Mouse (Mus musculus) kidney, postnatal 0 days (tissue): Measurements from ENCODE around the gene Fzr1. TPM values are rescaled to one million over a fixed set of nuclear protein-coding genes. Genes with fewer than 3 reads are reported as not detected.
A peak's percentile ranks its signal among the peaks of the same experiment; 100 is the strongest.

Source experiments
- ATAC-seq: fragments of 200-750 bp; cut with Nextera tagmentation; replicated peaks from 2 replicates; pipeline ENCODE4 v1.8.0; 2017; ENCODE audit warnings: low read depth, moderate number of reproducible peaks, moderate TSS enrichment, moderate library complexity; ENCODE audit not compliant: low FRiP score
- DNase-seq: peaks from one replicate; pipeline ENCODE4 v3.0.0-alpha.2; 2016; ENCODE audit warnings: low spot score
- H3K27ac ChIP-seq: fragments of 300-500 bp; sonication (generic); 2 replicates; pipeline ENCODE4 v1.5.1; 2014; ENCODE audit warnings: mild to moderate bottlenecking
- H3K27me3 ChIP-seq: fragments of 300-500 bp; sonication (generic); 2 replicates; pipeline ENCODE4 v1.6.1; 2014; ENCODE audit warnings: low read length, mixed read lengths; ENCODE audit not compliant: insufficient read depth
- H3K36me3 ChIP-seq: fragments of 300-500 bp; sonication (generic); 2 replicates; pipeline ENCODE4 v1.6.1; 2014; ENCODE audit warnings: low read length, mixed read lengths; ENCODE audit not compliant: insufficient read depth
- H3K4me1 ChIP-seq: fragments of 300-500 bp; sonication (generic); replicated peaks from 2 replicates; pipeline ENCODE4 v1.6.1; 2014; ENCODE audit warnings: antibody characterized with exemption, low read length, mixed read lengths; ENCODE audit not compliant: insufficient read depth
- H3K4me2 ChIP-seq: fragments of 300-500 bp; sonication (generic); 2 replicates; pipeline ENCODE4 v1.6.1; 2014; ENCODE audit warnings: mild to moderate bottlenecking, low read length, moderate library complexity, mixed read lengths
- H3K4me3 ChIP-seq: fragments of 300-500 bp; sonication (generic); replicated peaks from 2 replicates; pipeline ENCODE4 v1.5.1; 2014; ENCODE audit warnings: low read depth, low read length
- H3K9ac ChIP-seq: fragments of 300-500 bp; sonication (generic); 2 replicates; pipeline ENCODE4 v1.6.1; 2014; ENCODE audit warnings: low read depth, low read length
- H3K9me3 ChIP-seq: fragments of 300-500 bp; sonication (generic); replicated peaks from 2 replicates; pipeline ENCODE4 v1.6.1; 2016; ENCODE audit warnings: low read length, inconsistent platforms, mixed read lengths
- CTCF ChIP-seq: IDR thresholded peaks from 2 replicates; pipeline ENCODE4 v1.5.1; 2016; ENCODE audit warnings: antibody characterized with exemption, low read depth, mild to moderate bottlenecking, moderate library complexity
- WGBS: fragments of 180-500 bp; shearing (Covaris S2); extraction: QIAGEN DNeasy Blood & Tissue Kit; methylation state at CpG from one replicate; pipeline ENCODE4 v1.1.7; 2014; 5-methylcytosine and 5-hydroxymethylcytosine counted together
- polyA plus RNA-seq: library from polyadenylated mRNA; unstranded; fragments of >200 nt; fragmentation: Nextera tagmentation; extraction: Ambion mirVana; gene quantifications from 2 replicates; pipeline ENCODE4 v1.2.1, GENCODE M21; 2015

The Fzr1 gene
- polyA plus RNA-seq, 1 experiment from 2014 or later: 70.6 TPM

- Histone ChIP-seq H3K36me3 (peaks cover 8% of the 10 kb centered on the region; the same call in 1 of the 2 replicates), H3K4me2 (peak overlapping the region; percentile 89), H3K27me3 (no peaks in the 10 kb centered on the region), H3K9me3 (no peaks in the 10 kb centered on the region), H3K9ac (peak overlapping the region; percentile 84; the same call in 1 of the 2 replicates), H3K4me1 (peaks cover 16% of the 10 kb centered on the region), H3K4me3 (peak overlapping the region; percentile 67; the same call in 1 of the 2 replicates), H3K27ac (peak overlapping the region; percentile 81)
- ATAC-seq: no peak
- no peak for TF ChIP-seq CTCF
- 6% methylated on average over 25 of the region's 25 CpGs for WGBS
- peak; percentile 69 for DNase-seq
These were observed 46.1 kb upstream of the Fzr1 start for GRCm38 (mm10) chr10:81424246-81425051.

- Histone ChIP-seq H3K4me2 (peak overlapping the region; percentile 89), H3K4me1 (peaks cover 21% of the 10 kb centered on the region), H3K9me3 (no peaks in the 10 kb centered on the region), H3K36me3 (peaks cover 15% of the 10 kb centered on the region; the same call in 1 of the 2 replicates), H3K9ac (no peak overlapping the region; the same call in 1 of the 2 replicates), H3K4me3 (peak overlapping the region; percentile 12; the same call in 1 of the 2 replicates), H3K27me3 (no peaks in the 10 kb centered on the region), H3K27ac (peak overlapping the region; percentile 81; the same call in 1 of the 2 replicates)
- no peak for TF ChIP-seq CTCF
- ATAC-seq: no peak
- DNase-seq: no peak
- WGBS: 70% methylated on average over 4 of the region's 4 CpGs
These were observed 45.3 kb upstream of the Fzr1 start for GRCm38 (mm10) chr10:81423476-81424245.

- 95% methylated on average over 3 of the region's 3 CpGs for WGBS
These were observed 44.4 kb upstream of the Fzr1 start for GRCm38 (mm10) chr10:81422661-81423217.

DNA sequence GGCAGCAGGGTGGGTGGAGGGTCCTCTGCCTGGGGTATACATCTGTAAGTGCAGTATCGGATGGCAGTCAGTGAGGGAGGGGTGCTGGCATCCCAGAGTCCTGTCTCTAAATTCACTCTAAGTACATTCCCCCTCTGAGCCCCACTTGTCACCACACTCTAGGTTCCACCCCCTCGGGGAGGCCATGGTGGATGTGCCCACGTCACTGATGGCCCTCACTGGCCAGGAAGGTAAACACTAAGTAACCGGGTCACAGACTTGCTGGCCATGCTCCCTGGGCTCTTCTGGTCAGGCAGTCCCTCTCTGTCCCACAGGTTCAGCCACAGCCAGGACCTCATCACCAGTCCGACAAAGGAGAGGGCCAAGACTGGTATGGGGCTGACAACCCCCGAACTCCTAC lies 43.9 kb upstream of the Fzr1 start:
- H3K36me3 ChIP-seq: peaks cover 15% of the 10 kb centered on the region; the same call in 1 of the 2 replicates
- no peak overlapping the region; the same call in 1 of the 2 replicates for H3K9ac ChIP-seq
- H3K4me2 ChIP-seq: no peak overlapping the region
- no peaks in the 10 kb centered on the region for H3K27me3 ChIP-seq
- no peak for TF ChIP-seq CTCF
- H3K4me1 ChIP-seq: peaks cover 26% of the 10 kb centered on the region
- H3K9me3 ChIP-seq: no peaks in the 10 kb centered on the region
- H3K27ac ChIP-seq: no peak overlapping the region
- DNase-seq (no peak), ATAC-seq (no peak)
- WGBS: 69% methylated on average over 6 of the region's 6 CpGs
- no peak overlapping the region for H3K4me3 ChIP-seq

More at GRCm38 (mm10) chr10:81422661-81423217, 44.4 kb upstream of the Fzr1 start:
- Histone ChIP-seq H3K27ac (no peak overlapping the region), H3K9me3 (no peaks in the 10 kb centered on the region), H3K4me2 (no peak overlapping the region), H3K4me3 (no peak overlapping the region), H3K9ac (no peak overlapping the region), H3K27me3 (no peaks in the 10 kb centered on the region), H3K4me1 (peaks cover 21% of the 10 kb centered on the region), H3K36me3 (peaks cover 15% of the 10 kb centered on the region; the same call in 1 of the 2 replicates)
- no peak for TF ChIP-seq CTCF
- DNase-seq (no peak), ATAC-seq (no peak)

GRCm38 (mm10) chr10:81421797-81422100 lies 43.4 kb upstream of the Fzr1 start:
- Histone ChIP-seq H3K9me3 (no peaks in the 10 kb centered on the region), H3K4me1 (peaks cover 31% of the 10 kb centered on the region), H3K36me3 (peaks cover 15% of the 10 kb centered on the region; the same call in 1 of the 2 replicates), H3K27me3 (no peaks in the 10 kb centered on the region), H3K4me3 (no peak overlapping the region), H3K4me2 (no peak overlapping the region), H3K27ac (no peak overlapping the region), H3K9ac (no peak overlapping the region)
- no peak for TF ChIP-seq CTCF
- WGBS: 74% methylated on average over 5 of the region's 5 CpGs
- no peak for DNase-seq
- no peak for ATAC-seq
